Mouse (Mus musculus) stomach, postnatal 0 days (tissue): Measurements from ENCODE around the gene Map3k7cl. TPM values are rescaled to one million over a fixed set of nuclear protein-coding genes. Genes with fewer than 3 reads are reported as not detected.

Source experiments
- ATAC-seq: fragments of 200-750 bp; cut with Nextera tagmentation; 2 replicates; pipeline ENCODE4 v1.8.0; 2017; ENCODE audit not compliant: low FRiP score, low TSS enrichment
- DNase-seq: peaks from one replicate; pipeline ENCODE4 v3.0.0-alpha.2; 2016; ENCODE audit warnings: low spot score
- H3K27ac ChIP-seq: fragments of 300-500 bp; sonication (generic); replicated peaks from 2 replicates; pipeline ENCODE4 v1.5.1; 2014; ENCODE audit warnings: mild to moderate bottlenecking, control low read depth
- H3K27me3 ChIP-seq: fragments of 300-500 bp; sonication (generic); 2 replicates; pipeline ENCODE4 v1.6.1; 2014; ENCODE audit warnings: low read length; ENCODE audit not compliant: control insufficient read depth, insufficient read depth
- H3K36me3 ChIP-seq: fragments of 300-500 bp; sonication (generic); 2 replicates; pipeline ENCODE4 v1.6.1; 2014; ENCODE audit warnings: low read length, mixed read lengths; ENCODE audit not compliant: control insufficient read depth, insufficient read depth
- H3K4me1 ChIP-seq: fragments of 300-500 bp; sonication (generic); replicated peaks from 2 replicates; pipeline ENCODE4 v1.6.1; 2014; ENCODE audit warnings: antibody characterized with exemption; ENCODE audit not compliant: control insufficient read depth, insufficient read depth
- H3K4me2 ChIP-seq: fragments of 300-500 bp; sonication (generic); replicated peaks from 2 replicates; pipeline ENCODE4 v1.6.1; 2014; ENCODE audit warnings: low read depth, mild to moderate bottlenecking, control low read depth, moderate library complexity
- H3K4me3 ChIP-seq: fragments of 300-500 bp; sonication (generic); 2 replicates; pipeline ENCODE4 v1.5.1; 2014; ENCODE audit warnings: low read depth, low read length, control low read depth
- H3K9ac ChIP-seq: fragments of 300-500 bp; sonication (generic); 2 replicates; pipeline ENCODE4 v1.6.1; 2014; ENCODE audit warnings: mild to moderate bottlenecking, low read length, control low read depth, mixed read lengths
- H3K9me3 ChIP-seq: fragments of 300-500 bp; sonication (generic); 2 replicates; pipeline ENCODE4 v1.6.1; 2016; ENCODE audit warnings: low read length; ENCODE audit not compliant: control insufficient read depth
- CTCF ChIP-seq: IDR thresholded peaks from 2 replicates; pipeline ENCODE4 v1.5.1; 2016; ENCODE audit warnings: antibody characterized with exemption, low read depth, mild to moderate bottlenecking, moderate library complexity
- EP300 ChIP-seq: optimal IDR thresholded peaks from 2 replicates; pipeline ENCODE3; 2016; ENCODE audit warnings: antibody characterized with exemption
- WGBS: fragments of 180-500 bp; shearing (Covaris S2); extraction: QIAGEN DNeasy Blood & Tissue Kit; methylation state at CpG from one replicate; pipeline ENCODE4 v1.1.7; 2014; 5-methylcytosine and 5-hydroxymethylcytosine counted together
- polyA plus RNA-seq: library from polyadenylated mRNA; unstranded; fragments of >200 nt; fragmentation: Nextera tagmentation; extraction: Ambion mirVana; gene quantifications from 2 replicates; pipeline ENCODE4 v1.2.1, GENCODE M21; 2015

The Map3k7cl gene
- polyA plus RNA-seq, 1 experiment from 2014 or later = 0.58 TPM

GRCm38 (mm10) chr16:87568241-87568640, 15.1 kb downstream of the Map3k7cl start:
- H3K4me2 ChIP-seq = peak overlapping the region; percentile 34; the same call in 1 of the 2 replicates
- no peak for TF ChIP-seq CTCF
- H3K4me3 ChIP-seq = no peak overlapping the region
- H3K36me3 ChIP-seq = no peaks in the 10 kb centered on the region
- H3K9ac ChIP-seq = no peak overlapping the region
- no peaks in the 10 kb centered on the region for H3K4me1 ChIP-seq
- DNase-seq = no peak
- H3K27ac ChIP-seq = no peak overlapping the region
- 61% methylated on average over 7 of the region's 7 CpGs for WGBS
- H3K9me3 ChIP-seq = no peaks in the 10 kb centered on the region
- no peak for ATAC-seq
- H3K27me3 ChIP-seq = no peaks in the 10 kb centered on the region

DNA sequence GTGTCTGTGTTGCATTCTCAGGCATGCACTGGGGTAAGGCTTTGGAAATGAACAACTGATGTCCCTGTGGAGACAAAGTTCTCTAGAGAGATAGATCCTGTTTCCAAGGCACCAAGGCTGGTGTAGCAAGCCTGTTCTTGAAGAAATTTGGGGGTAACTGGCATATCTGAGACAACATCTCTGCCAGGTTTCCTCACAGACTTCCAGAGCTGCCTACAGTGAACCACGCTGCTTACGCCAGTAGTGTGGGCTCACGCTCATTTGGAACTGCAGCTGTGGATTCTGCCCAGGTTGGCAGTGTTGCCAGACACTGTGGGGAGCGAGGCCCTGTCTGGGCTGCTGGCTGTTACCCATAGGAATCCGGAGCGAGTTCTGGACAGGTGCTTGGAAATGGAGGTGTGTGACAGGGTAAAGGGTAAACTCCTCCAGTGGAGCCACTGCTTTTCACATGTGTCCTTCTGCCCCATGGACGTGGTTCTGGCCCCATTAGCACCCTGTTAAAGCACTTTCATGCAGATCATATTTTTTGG, 16.5 kb downstream of the Map3k7cl start:
- Histone ChIP-seq H3K4me1 (no peaks in the 10 kb centered on the region), H3K4me3 (no peak overlapping the region), H3K27ac (no peak overlapping the region), H3K9ac (no peak overlapping the region), H3K4me2 (no peak overlapping the region), H3K9me3 (no peaks in the 10 kb centered on the region), H3K27me3 (no peaks in the 10 kb centered on the region), H3K36me3 (no peaks in the 10 kb centered on the region)
- DNase-seq = no peak
- TF ChIP-seq EP300 = no peak
- TF ChIP-seq CTCF = no peak
- 87% methylated on average over 7 of the region's 7 CpGs for WGBS
- ATAC-seq = no peak

GRCm38 (mm10) chr16:87570334-87570733, 17.2 kb downstream of the Map3k7cl start:
- WGBS = 78% methylated on average over 7 of the region's 7 CpGs
- no peak overlapping the region for H3K27ac ChIP-seq
- H3K9me3 ChIP-seq = no peaks in the 10 kb centered on the region
- no peaks in the 10 kb centered on the region for H3K27me3 ChIP-seq
- H3K9ac ChIP-seq = no peak overlapping the region
- H3K4me2 ChIP-seq = no peak overlapping the region
- TF ChIP-seq EP300 = no peak
- TF ChIP-seq CTCF = no peak
- no peak overlapping the region for H3K4me3 ChIP-seq
- ATAC-seq = no peak
- H3K4me1 ChIP-seq = no peaks in the 10 kb centered on the region
- no peak for DNase-seq
- no peaks in the 10 kb centered on the region for H3K36me3 ChIP-seq

DNA sequence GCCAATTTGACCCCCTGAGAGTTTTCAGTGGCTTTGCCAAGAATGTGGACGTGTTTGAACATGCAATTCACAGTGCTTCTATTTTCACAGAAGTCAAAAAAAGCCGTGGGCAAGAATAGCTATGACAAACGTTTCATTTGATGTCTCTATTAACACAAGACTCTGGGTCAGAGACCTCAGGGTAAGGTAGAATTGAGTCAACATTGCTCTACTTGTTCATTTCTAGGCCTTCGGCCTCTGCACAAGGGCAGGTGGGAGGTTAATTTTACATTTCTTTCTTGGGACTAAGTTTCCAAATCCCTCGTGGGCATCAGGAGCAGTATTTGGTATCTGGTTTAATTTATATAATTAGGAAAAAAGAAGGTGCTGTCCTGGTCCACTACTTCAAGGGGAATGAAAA, 20.3 kb downstream of the Map3k7cl start:
- no peak for DNase-seq
- no peaks in the 10 kb centered on the region for H3K9me3 ChIP-seq
- no peak overlapping the region for H3K9ac ChIP-seq
- H3K4me2 ChIP-seq = no peak overlapping the region
- no peak overlapping the region for H3K4me3 ChIP-seq
- H3K4me1 ChIP-seq = no peaks in the 10 kb centered on the region
- H3K36me3 ChIP-seq = no peaks in the 10 kb centered on the region
- TF ChIP-seq CTCF (no peak), EP300 (no peak)
- 38% methylated on average over 5 of the region's 5 CpGs for WGBS
- no peak overlapping the region for H3K27ac ChIP-seq
- no peaks in the 10 kb centered on the region for H3K27me3 ChIP-seq
- ATAC-seq = no peak

DNA sequence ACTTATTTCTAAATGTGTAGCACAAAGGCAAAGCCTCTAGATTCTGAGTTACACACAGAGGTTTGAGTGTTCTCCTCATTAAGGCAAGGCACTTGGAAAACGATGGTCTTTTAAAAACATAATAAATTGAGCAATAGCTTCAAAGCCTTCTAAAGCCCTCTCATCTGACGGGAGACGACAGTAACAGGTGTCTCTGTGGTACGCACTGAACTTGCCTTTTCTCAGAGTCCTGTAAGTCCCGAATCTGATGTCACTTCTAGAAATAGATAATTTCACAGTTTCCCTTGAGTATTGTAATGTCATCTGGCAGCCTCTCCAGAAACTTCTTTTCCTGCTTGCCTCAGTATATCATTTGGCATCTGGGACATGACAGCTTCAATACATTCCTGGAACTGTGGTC, 21.0 kb downstream of the Map3k7cl start:
- no peak for DNase-seq
- WGBS = 63% methylated on average over 5 of the region's 5 CpGs
- Histone ChIP-seq H3K27ac (no peak overlapping the region), H3K4me1 (no peaks in the 10 kb centered on the region), H3K4me2 (no peak overlapping the region), H3K9me3 (no peaks in the 10 kb centered on the region), H3K27me3 (no peaks in the 10 kb centered on the region), H3K9ac (no peak overlapping the region), H3K36me3 (no peaks in the 10 kb centered on the region), H3K4me3 (no peak overlapping the region)
- ATAC-seq = no peak
- no peak for TF ChIP-seq CTCF
- TF ChIP-seq EP300 = no peak

DNA sequence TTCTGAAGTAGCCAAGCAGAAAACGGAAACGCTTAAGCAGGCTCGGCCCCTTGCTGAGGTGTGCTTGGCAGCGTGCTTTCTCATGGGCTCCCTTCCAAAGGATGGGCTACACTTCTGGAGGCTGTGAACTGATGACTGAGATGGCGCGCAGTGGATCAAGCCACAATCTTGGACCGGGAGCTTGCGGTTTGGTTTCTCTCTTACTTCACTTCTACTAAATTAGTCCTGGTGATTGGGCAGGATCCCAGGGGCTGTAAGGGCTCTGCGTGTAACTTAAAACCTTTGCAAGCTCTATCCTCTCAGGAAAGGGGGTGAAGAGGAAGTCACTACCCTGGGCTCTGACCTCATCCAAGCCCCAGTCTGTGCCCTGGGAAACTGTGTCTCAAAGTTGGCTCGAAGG, 22.5 kb downstream of the Map3k7cl start:
- ATAC-seq (no peak), DNase-seq (no peak)
- no peak for TF ChIP-seq CTCF
- TF ChIP-seq EP300 = no peak
- Histone ChIP-seq H3K4me3 (no peak overlapping the region), H3K27me3 (no peaks in the 10 kb centered on the region), H3K27ac (no peak overlapping the region), H3K36me3 (no peaks in the 10 kb centered on the region), H3K4me2 (no peak overlapping the region), H3K9me3 (no peaks in the 10 kb centered on the region), H3K4me1 (no peaks in the 10 kb centered on the region), H3K9ac (no peak overlapping the region)
- 84% methylated on average over 10 of the region's 10 CpGs for WGBS
